Mouse (Mus musculus): ENCODE results near the gene Ddx50. TPM values are rescaled to one million over a fixed set of nuclear protein-coding genes. Genes with fewer than 3 reads are reported as not detected.

Ddx50 gene
- total and polyA plus RNA-seq, 3 experiments, result 51.8 to 71.5 TPM; not detected in 1

GRCm38 (mm10) chr10:62650881-62651810, at the start of gene Ddx50 (continued):
- TF ChIP-seq USF1 (IDR thresholded peaks at IDR 0.05; ENCODE audit: low read depth, low read length) (no peak), TBP (IDR thresholded peaks at IDR 0.05; ENCODE audit: low read depth, low read length) (no peak), MYC (IDR thresholded peaks at IDR 0.05; ENCODE audit: low read depth, low read length) (peak; percentile 85), MXI1 (IDR thresholded peaks at IDR 0.05; ENCODE audit: low read depth, low read length) (peak; percentile 91), ZNF384 (IDR thresholded peaks at IDR 0.05; ENCODE audit: low read depth, low read length) (no peak)

DNA sequence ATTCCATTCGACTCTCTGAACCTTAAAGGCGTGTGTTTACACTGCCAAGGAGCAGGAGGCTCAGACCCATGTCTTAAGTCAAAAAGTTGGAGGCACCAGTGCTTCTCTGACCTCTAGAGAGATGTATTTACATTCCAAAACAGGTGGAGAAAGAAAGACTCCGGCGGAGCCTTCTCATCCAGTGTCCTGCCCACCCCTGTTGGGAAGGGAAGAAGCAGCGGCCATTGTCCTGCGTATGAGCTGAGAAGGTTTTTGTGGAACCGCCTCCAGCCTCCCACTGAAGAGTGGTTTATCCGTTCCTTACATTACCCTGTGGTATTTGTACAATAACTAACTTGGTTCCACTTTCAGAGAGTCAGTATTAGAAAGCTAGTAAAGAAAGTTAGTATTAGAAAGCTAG, 41.8 kb upstream of the Ddx50 start:
- TF ChIP-seq EP300 (IDR thresholded peaks at IDR 0.05; ENCODE audit: low read depth in 1 of 2, low read length in 2 of 2) (no peak), CHD1 (IDR thresholded peaks at IDR 0.05; ENCODE audit: low read depth, low read length) (no peak), ELF1 (IDR thresholded peaks at IDR 0.05; ENCODE audit: low read depth, low read length) (no peak), UBTF (IDR thresholded peaks at IDR 0.05; ENCODE audit: borderline replicate concordance, insufficient read depth, low read depth, low read length) (no peak), MYC (IDR thresholded peaks at IDR 0.05; ENCODE audit: low read depth, low read length) (no peak), GABPA (IDR thresholded peaks at IDR 0.05; ENCODE audit: low read depth, low read length) (no peak), MAZ (IDR thresholded peaks at IDR 0.05; ENCODE audit: low read depth, low read length) (no peak), HCFC1 (IDR thresholded peaks at IDR 0.05; ENCODE audit: low read depth, low read length) (no peak), ZKSCAN1 (IDR thresholded peaks at IDR 0.05; ENCODE audit: low read depth, low read length) (no peak), MYB (IDR thresholded peaks at IDR 0.05; ENCODE audit: low read depth, low read length) (no peak), USF1 (IDR thresholded peaks at IDR 0.05; ENCODE audit: low read depth, low read length) (no peak), POLR2AphosphoS5 (IDR thresholded peaks at IDR 0.05; ENCODE audit: borderline replicate concordance, low read depth, low read length) (no peak), POLR2AphosphoS2 (IDR thresholded peaks at IDR 0.05; ENCODE audit: low read length) (no peak)
- no peak for DNase-seq (ENCODE audit: low read depth, low spot score)
- no peaks in the 10 kb centered on the region for H3K36me3 ChIP-seq (ENCODE audit: control insufficient read depth in 1 of 2, insufficient read depth in 2 of 2, low read length in 2 of 2)
- peaks cover 5 to 11% of the 10 kb centered on the region in 2 experiments; a peak in 3 of 4 replicates for H3K27me3 ChIP-seq (ENCODE audit: control insufficient read depth in 1 of 2, insufficient read depth in 2 of 2, low read length in 2 of 2)
- H3K27ac ChIP-seq (ENCODE audit: control insufficient read depth, low read depth, low read length), result no peak overlapping the region
- no peaks in the 10 kb centered on the region for H3K9me3 ChIP-seq (replicated peaks; ENCODE audit: insufficient read depth, low read length)
- no peak overlapping the region for H3K9ac ChIP-seq (ENCODE audit: control insufficient read depth, low read depth, low read length, poor library complexity, severe bottlenecking)
- no peaks in the 10 kb centered on the region for H3K79me2 ChIP-seq (ENCODE audit: control insufficient read depth, insufficient read depth, low read length, poor library complexity)
- H3K4me3 ChIP-seq (ENCODE audit: control insufficient read depth in 1 of 2, insufficient read depth in 1 of 2, low read depth in 2 of 2, low read length in 2 of 2), result no peak overlapping the region
- no peaks in the 10 kb centered on the region for H3K4me1 ChIP-seq (ENCODE audit: control insufficient read depth in 1 of 2, insufficient read depth in 2 of 2, low read length in 2 of 2)

DNA sequence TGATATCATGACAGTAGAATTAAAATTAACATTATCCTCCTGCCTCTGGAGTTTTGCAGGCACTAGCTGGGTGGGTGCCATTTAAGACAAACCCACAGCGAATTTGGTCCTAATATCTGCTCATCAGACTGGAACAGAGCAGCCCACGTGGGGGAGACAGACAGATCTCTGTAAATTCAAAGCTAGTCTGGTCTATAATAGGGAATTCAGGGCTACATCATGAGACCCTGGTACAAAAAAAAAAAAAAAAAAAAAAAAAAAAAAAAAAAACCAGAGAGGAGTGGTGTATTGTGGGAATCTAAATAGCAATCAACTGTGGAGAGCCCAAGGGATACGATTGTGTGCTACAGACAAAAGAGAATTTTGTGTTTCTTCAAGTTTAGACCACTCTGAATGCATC, 41.2 kb upstream of the Ddx50 start:
- H3K4me1 ChIP-seq (ENCODE audit: control insufficient read depth in 1 of 2, insufficient read depth in 2 of 2, low read length in 2 of 2), result no peaks in the 10 kb centered on the region
- TF ChIP-seq MAZ (IDR thresholded peaks at IDR 0.05; ENCODE audit: low read depth, low read length) (no peak), TBP (IDR thresholded peaks at IDR 0.05; ENCODE audit: low read depth, low read length) (no peak), ETS1 (IDR thresholded peaks at IDR 0.05; ENCODE audit: low read depth, low read length) (no peak), USF2 (IDR thresholded peaks at IDR 0.05; ENCODE audit: borderline replicate concordance in 1 of 2, insufficient read depth in 1 of 2, low read depth in 1 of 2, low read length in 2 of 2) (no peak), POLR2AphosphoS2 (IDR thresholded peaks at IDR 0.05; ENCODE audit: low read length) (no peak), E2F4 (IDR thresholded peaks at IDR 0.05; ENCODE audit: borderline replicate concordance, low read depth, low read length) (no peak), USF1 (IDR thresholded peaks at IDR 0.05; ENCODE audit: low read depth, low read length) (no peak), ELF1 (IDR thresholded peaks at IDR 0.05; ENCODE audit: low read depth, low read length) (no peak), MYB (IDR thresholded peaks at IDR 0.05; ENCODE audit: low read depth, low read length) (no peak), RAD21 (IDR thresholded peaks at IDR 0.05; ENCODE audit: low read depth, low read length) (no peak), MEF2A (IDR thresholded peaks at IDR 0.05; ENCODE audit: extremely low read depth, insufficient replicate concordance, low read depth, low read length, poor library complexity, severe bottlenecking) (no peak), TAL1 (IDR thresholded peaks at IDR 0.05; ENCODE audit: low read length) (no peak), EP300 (IDR thresholded peaks at IDR 0.05; ENCODE audit: low read depth in 1 of 2, low read length in 2 of 2) (no peak), GATA1 (IDR thresholded peaks at IDR 0.05; ENCODE audit: low read depth, low read length) (no peak), ZNF384 (IDR thresholded peaks at IDR 0.05; ENCODE audit: low read depth, low read length) (no peak)
- DNase-seq (ENCODE audit: low read depth, low spot score), result no peak
- H3K27me3 ChIP-seq (ENCODE audit: control insufficient read depth in 1 of 2, insufficient read depth in 2 of 2, low read length in 2 of 2), result peaks cover 5 to 11% of the 10 kb centered on the region in 2 experiments; a peak in 3 of 4 replicates
- no peak overlapping the region for H3K4me3 ChIP-seq (ENCODE audit: control insufficient read depth in 1 of 2, insufficient read depth in 1 of 2, low read depth in 2 of 2, low read length in 2 of 2)
- no peaks in the 10 kb centered on the region for H3K36me3 ChIP-seq (ENCODE audit: control insufficient read depth in 1 of 2, insufficient read depth in 2 of 2, low read length in 2 of 2)
- no peak overlapping the region for H3K9ac ChIP-seq (ENCODE audit: control insufficient read depth, low read depth, low read length, poor library complexity, severe bottlenecking)
- no peaks in the 10 kb centered on the region for H3K79me2 ChIP-seq (ENCODE audit: control insufficient read depth, insufficient read depth, low read length, poor library complexity)
- H3K9me3 ChIP-seq (replicated peaks; ENCODE audit: insufficient read depth, low read length), result no peaks in the 10 kb centered on the region
- no peak overlapping the region for H3K27ac ChIP-seq (ENCODE audit: control insufficient read depth, low read depth, low read length)
